Mouse (Mus musculus) cerebellum, adult 2 months (tissue): ENCODE measurements around the gene Setmar.

Source experiments
- CTCF ChIP-seq: fragments of 200-500 bp; IDR thresholded peaks from 2 replicates; pipeline ENCODE4 v1.5.1; 2011; ENCODE audit warnings: low read depth, mild to moderate bottlenecking, control low read depth, low read length, moderate library complexity, borderline replicate concordance; ENCODE audit not compliant: insufficient read depth
- POLR2A ChIP-seq: fragments of 200-500 bp; IDR thresholded peaks from 2 replicates; pipeline ENCODE4 v1.6.1; 2011; ENCODE audit warnings: low read length, control low read depth, borderline replicate concordance; ENCODE audit not compliant: insufficient read depth

- TF ChIP-seq CTCF (no peak), POLR2A (no peak)
Observed at GRCm38 (mm10) chr6:108057353-108057752, 7.5 kb upstream of the Setmar start.
